Mouse (Mus musculus): ENCODE measurements at regions not wholly inside any gene's neighbourhood (a gene's known extent, or its start where the extent isn't known, plus 50 kb on each side); places are given as distances from the start of the nearest gene placed in this dataset.

- TF ChIP-seq TAL1 (IDR thresholded peaks at IDR 0.05; ENCODE audit: low read length) (no peak), ZMIZ1 (IDR thresholded peaks at IDR 0.05; ENCODE audit: low read depth, low read length) (no peak), RCOR1 (IDR thresholded peaks at IDR 0.05; ENCODE audit: low read depth, low read length) (no peak), USF2 (IDR thresholded peaks at IDR 0.05; ENCODE audit: borderline replicate concordance in 1 of 2, insufficient read depth in 1 of 2, low read depth in 1 of 2, low read length in 2 of 2) (no peak)
Measured at GRCm38 (mm10) chr13:54889684-54890399, 59.4 kb upstream of the Unc5a start.
